Mouse (Mus musculus) layer of hippocampus, postnatal 10 days (tissue): ENCODE results near the gene Hspa5. TPM values are rescaled to one million over a fixed set of nuclear protein-coding genes. Genes with fewer than 3 reads are reported as not detected.
"Not testable (repeated sequence)": the region's sequence is repeated elsewhere in the genome, so short reads cannot be mapped to it uniquely, and the experiment has no call there.

Experiments used
- DNase-seq, 2 experiments: peaks; one replicate each; pipeline ENCODE4 v3.0.0; 2021; ENCODE audit warnings: low spot score in 2 of 2
- long read RNA-seq: library from polyadenylated mRNA; stranded (forward); transcript quantifications from one replicate; pipeline ENCODE4 v2.0.0, GENCODE M21; 2023
- total RNA-seq, 2 experiments: library from RNA; stranded (reverse); gene quantifications; 2 replicates each; pipeline ENCODE4 v1.2.3; 2021

Gene Hspa5
- total RNA-seq, result 100 to 1,000 TPM; 219 to 226 TPM
- long read RNA-seq, transcript Hspa5-202 (8 exons, 2,613 nt), result minor isoform, 132 of 304 reads
- long read RNA-seq, transcript Hspa5-201 (9 exons, 3,672 nt), result major isoform, 163 of 304 reads
- long read RNA-seq, partial matches to known transcripts, result 3 of 304 reads
- long read RNA-seq, other reads (novel, unspliced or antisense), result 5 of 304 reads

- peak; percentile 97 for DNase-seq
Measured at GRCm38 (mm10) chr2:34771368-34772226, at the start of gene Hspa5. Hspa5 (plus strand) TSS chr2:34771970.

GRCm38 (mm10) chr2:34725269-34725668, 46.5 kb upstream of the Hspa5 start:
- no peak for DNase-seq

GRCm38 (mm10) chr2:34727045-34727728, 44.6 kb upstream of the Hspa5 start:
- DNase-seq, result no peak

GRCm38 (mm10) chr2:34736626-34737025, 35.1 kb upstream of the Hspa5 start:
- DNase-seq, result no peak

GRCm38 (mm10) chr2:34737911-34738310, 33.9 kb upstream of the Hspa5 start:
- no peak for DNase-seq

GRCm38 (mm10) chr2:34739684-34740391, 31.9 kb upstream of the Hspa5 start:
- DNase-seq, result no peak

- DNase-seq, result no peak
Measured at GRCm38 (mm10) chr2:34741390-34742159, 30.2 kb upstream of the Hspa5 start.

GRCm38 (mm10) chr2:34742675-34743074, 29.1 kb upstream of the Hspa5 start:
- no peak for DNase-seq

- DNase-seq, result no peak
Measured at GRCm38 (mm10) chr2:34744476-34744875, 27.3 kb upstream of the Hspa5 start.

GRCm38 (mm10) chr2:34745673-34746072, 26.1 kb upstream of the Hspa5 start:
- DNase-seq, result no peak

GRCm38 (mm10) chr2:34748479-34748878, 23.3 kb upstream of the Hspa5 start:
- DNase-seq, result no peak

GRCm38 (mm10) chr2:34750245-34750644, 21.5 kb upstream of the Hspa5 start:
- no peak for DNase-seq

- DNase-seq, result peak; percentile 82 to 90
Measured at GRCm38 (mm10) chr2:34753811-34754550, 17.8 kb upstream of the Hspa5 start.

- DNase-seq, result peak; percentile 11 to 28
Measured at GRCm38 (mm10) chr2:34754551-34755358, 17.0 kb upstream of the Hspa5 start, which contains the start of gene Gapvd1. Gapvd1 (minus strand) TSS chr2:34755232.

- DNase-seq, result no peak
Measured at GRCm38 (mm10) chr2:34757341-34757740, 14.4 kb upstream of the Hspa5 start.

GRCm38 (mm10) chr2:34761272-34761671, 10.5 kb upstream of the Hspa5 start:
- not testable (repeated sequence) for DNase-seq

GRCm38 (mm10) chr2:34762174-34762573, 9.6 kb upstream of the Hspa5 start:
- no peak for DNase-seq

- DNase-seq, result no peak
Measured at GRCm38 (mm10) chr2:34762872-34763271, 8.9 kb upstream of the Hspa5 start.

- DNase-seq, result no peak
Measured at GRCm38 (mm10) chr2:34764801-34765200, 7.0 kb upstream of the Hspa5 start.
